Mouse (Mus musculus): Measurements from ENCODE around the gene Olfr1167.

GRCm38 (mm10) chr2:88181580-88181979 is 26.6 kb upstream of the Olfr1167 start, which contains the start of gene Olfr1168:
- TF ChIP-seq POLR2A (IDR thresholded peaks at IDR 0.05; ENCODE audit: borderline replicate concordance, low read depth, low read length) (no peak), CTCF (IDR thresholded peaks at IDR 0.05; ENCODE audit: low read depth, low read length) (no peak)

Measured in bone marrow macrophage, adult 2 months (primary cell).